In the genomic region with DNA sequence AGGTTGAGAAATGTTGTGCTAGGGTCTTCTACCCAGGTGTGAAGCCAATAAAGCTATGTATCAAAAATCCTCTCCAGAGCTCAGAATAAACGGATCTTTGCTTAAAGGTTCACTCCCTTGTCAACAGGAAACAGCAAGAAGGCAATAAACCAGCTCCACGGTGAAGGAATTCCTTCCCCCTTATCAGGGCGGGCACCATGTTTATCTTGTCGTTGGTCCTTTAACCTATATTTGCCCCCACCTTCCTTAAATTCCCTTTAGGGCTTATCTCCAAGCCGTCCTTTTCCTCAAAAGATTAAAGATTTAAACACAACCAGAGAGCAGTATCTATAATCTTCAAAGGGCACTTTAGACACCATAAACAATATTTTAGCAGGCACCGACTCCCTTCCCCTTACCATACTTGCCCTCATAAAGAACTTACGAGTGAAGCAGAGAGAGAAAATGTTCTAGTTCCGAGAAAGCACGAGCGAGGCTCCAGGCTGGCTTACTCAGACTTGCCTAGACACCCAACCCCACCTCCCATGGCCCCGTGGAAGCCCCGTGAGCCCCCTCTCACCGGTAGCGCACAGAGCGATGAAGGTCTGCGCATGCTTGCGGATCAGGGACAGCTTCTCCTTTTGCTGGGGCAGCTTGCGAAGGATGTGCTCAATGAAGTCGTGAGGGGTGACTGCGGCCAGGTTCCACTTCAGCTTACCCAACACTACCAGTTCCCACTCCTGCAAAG, we compare ENCODE assay signal across 16 mouse cellular contexts. TPM values are rescaled to one million over a fixed set of nuclear protein-coding genes. Genes with fewer than 3 reads are reported as not detected.
DNase-seq lines count a peak whose midpoint lies in the region; ATAC-seq and TF ChIP-seq lines count a peak whose summit lies in the region.
"Had no signal": no experiment of that assay in that cellular context is flagged by ENCODE, and none has a peak within 500 bp of the region (broad histone marks: within the 10 kb centered on the region; RNA-seq: fewer than 3 reads in every experiment).

No protein-coding gene starts in this region.

- no peak overlapping the region for H3K4me3 ChIP-seq in heart, embryonic 16.5 days (ENCODE audit: low read length)
- H3K4me3 ChIP-seq in MEL (ENCODE audit: control insufficient read depth in 1 of 2, insufficient read depth in 1 of 2, low read depth in 2 of 2, low read length in 2 of 2), result no peak overlapping the region
- H3K4me3 ChIP-seq in intestine, embryonic 15.5 days (replicated peaks), result no peak overlapping the region
- H3K4me3 ChIP-seq in left cerebral cortex, adult 2 months, result no peak overlapping the region
- H3K4me3 ChIP-seq: liver, embryonic 15.5 days; myocyte had no signal

- peak; percentile 81 to 91 for TF ChIP-seq EP300 in MEL (IDR thresholded peaks at IDR 0.05; ENCODE audit: low read depth in 1 of 2, low read length in 2 of 2)

- intact Hi-C loops in heart, postnatal 36 days (cut with DNase I), result loop anchor here (1.0 to 5.0 kb wide), 3 partner anchors 72 to 307 kb away; no protein-coding TSS in a partner anchor
- intact Hi-C loops in left cerebral cortex, adult 2 months (cut with DNase I), result loop anchor here (5.0 kb wide), 1 partner anchor 72 kb away; no protein-coding TSS in a partner anchor

- no peaks in the 10 kb centered on the region for H3K9me3 ChIP-seq in heart, embryonic 16.5 days (replicated peaks; ENCODE audit: control insufficient read depth, low read length)
- no peaks in the 10 kb centered on the region for H3K9me3 ChIP-seq in MEL (replicated peaks; ENCODE audit: insufficient read depth, low read length)
- H3K9me3 ChIP-seq in intestine, embryonic 15.5 days, result no peaks in the 10 kb centered on the region
- H3K9me3 ChIP-seq: liver, embryonic 15.5 days had no signal

- peaks cover 32% of the 10 kb centered on the region for H3K79me2 ChIP-seq in MEL (ENCODE audit: control insufficient read depth, insufficient read depth, low read length, poor library complexity)

- TF ChIP-seq RAD21 in MEL (IDR thresholded peaks at IDR 0.05; ENCODE audit: low read depth, low read length), result no peak

- H3K4me2 ChIP-seq in heart, embryonic 16.5 days (ENCODE audit: low read depth, low read length), result no peak overlapping the region
- peak overlapping the region; percentile 31; the same call in 1 of the 2 replicates for H3K4me2 ChIP-seq in intestine, embryonic 15.5 days (replicated peaks)
- H3K4me2 ChIP-seq: liver, embryonic 15.5 days had no signal

- H3K4me1 ChIP-seq in heart, embryonic 16.5 days (ENCODE audit: control insufficient read depth, insufficient read depth, low read length), result peaks cover 23% of the 10 kb centered on the region
- H3K4me1 ChIP-seq in MEL (ENCODE audit: control insufficient read depth in 1 of 2, insufficient read depth in 2 of 2, low read length in 2 of 2), result peaks cover 24 to 56% of the 10 kb centered on the region in 2 experiments
- peaks cover 48% of the 10 kb centered on the region for H3K4me1 ChIP-seq in intestine, embryonic 15.5 days (replicated peaks)

- ATAC-seq in heart, embryonic 16.5 days (replicated peaks; ENCODE audit: extremely low read depth, insufficient read depth, low FRiP score), result no peak
- peak; percentile 57 for ATAC-seq in intestine, embryonic 15.5 days

- no peak; a peak in 1 of 4 replicates for TF ChIP-seq POLR2A in MEL (IDR thresholded peaks at IDR 0.05; ENCODE audit: control insufficient read depth in 1 of 2, insufficient read depth in 1 of 2, low read depth in 1 of 2, low read length in 2 of 2, poor library complexity in 1 of 2)

- no peak for DNase-seq in heart, postnatal 36 days
- DNase-seq in MEL (ENCODE audit: low read depth, low spot score), result peak; percentile 61
- peak; percentile 39 to 45 for DNase-seq in lung, postnatal 4 days
- DNase-seq in retina, embryonic 14.5 days (ENCODE audit: low spot score), result no peak
- no peak for DNase-seq in layer of hippocampus, postnatal 10 days (ENCODE audit: low spot score in 2 of 2)
- DNase-seq in left cerebral cortex, adult 2 months (ENCODE audit: extremely low spot score in 1 of 2, low spot score in 2 of 2), result no peak
- DNase-seq: adrenal gland, adult 2 months; cerebellum, adult 2 months; gastrocnemius, postnatal 25 days; kidney, adult 18-20 months; kidney, postnatal 14 days; layer of hippocampus, adult 9-11 months had no signal

- 0 out of 2 replicates have a peak overlapping the region, but pooled peaks have one; percentile 7 for H3K9ac ChIP-seq in heart, embryonic 16.5 days (ENCODE audit: low read length)
- no peak overlapping the region for H3K9ac ChIP-seq in MEL (ENCODE audit: control insufficient read depth, low read depth, low read length, poor library complexity, severe bottlenecking)
- no peak overlapping the region for H3K9ac ChIP-seq in intestine, embryonic 15.5 days
- H3K9ac ChIP-seq: liver, embryonic 15.5 days had no signal

- H3K27ac ChIP-seq in heart, embryonic 16.5 days (ENCODE audit: low read length), result no peak overlapping the region
- H3K27ac ChIP-seq in MEL (ENCODE audit: control insufficient read depth, low read depth, low read length), result peak overlapping the region; percentile 46
- H3K27ac ChIP-seq in intestine, embryonic 15.5 days, result peak overlapping the region; percentile 65
- H3K27ac ChIP-seq in left cerebral cortex, adult 2 months, result no peak overlapping the region
- H3K27ac ChIP-seq: liver, embryonic 15.5 days had no signal

- peaks cover 32% of the 10 kb centered on the region for H3K36me3 ChIP-seq in heart, embryonic 16.5 days (ENCODE audit: control insufficient read depth, insufficient read depth)
- peaks cover 7 to 62% of the 10 kb centered on the region in 2 experiments for H3K36me3 ChIP-seq in MEL (ENCODE audit: control insufficient read depth in 1 of 2, insufficient read depth in 2 of 2, low read length in 2 of 2)
- peaks cover 21% of the 10 kb centered on the region for H3K36me3 ChIP-seq in intestine, embryonic 15.5 days
- H3K36me3 ChIP-seq: liver, embryonic 15.5 days had no signal

- no peaks in the 10 kb centered on the region for H3K27me3 ChIP-seq in heart, embryonic 16.5 days (ENCODE audit: control insufficient read depth, insufficient read depth, low read length)
- no peaks in the 10 kb centered on the region for H3K27me3 ChIP-seq in MEL (ENCODE audit: control insufficient read depth in 1 of 2, insufficient read depth in 2 of 2, low read length in 2 of 2)
- H3K27me3 ChIP-seq in intestine, embryonic 15.5 days (replicated peaks), result no peaks in the 10 kb centered on the region

- TF ChIP-seq CTCF in MEL (IDR thresholded peaks at IDR 0.05 in 2 of 3, conservative IDR thresholded peaks at IDR 0.05 in 1 of 3; ENCODE audit: control insufficient read depth in 1 of 3, insufficient read depth in 1 of 3, low read depth in 2 of 3, low read length in 3 of 3, poor library complexity in 1 of 3, severe bottlenecking in 1 of 3), result no peak
- TF ChIP-seq CTCF in left cerebral cortex, adult 2 months (IDR thresholded peaks at IDR 0.05), result no peak

- 50% methylated on average over 20 of the region's 20 CpGs for WGBS in heart, embryonic 16.5 days
- WGBS in intestine, embryonic 15.5 days, result 37% methylated on average over 20 of the region's 20 CpGs

TF ChIP-seq in MEL, 35 proteins besides CTCF, POLR2A, EP300 and RAD21 (continues in another document):
- TF ChIP-seq ZMIZ1 (IDR thresholded peaks at IDR 0.05; ENCODE audit: low read depth, low read length) (no peak; the same call in 1 of the 2 replicates), HCFC1 (IDR thresholded peaks at IDR 0.05; ENCODE audit: low read depth, low read length) (no peak), MAFK (IDR thresholded peaks at IDR 0.05; ENCODE audit: borderline replicate concordance, low read depth, low read length) (no peak), RCOR1 (IDR thresholded peaks at IDR 0.05; ENCODE audit: low read depth, low read length) (peak; percentile 86), MEF2A (IDR thresholded peaks at IDR 0.05; ENCODE audit: extremely low read depth, insufficient replicate concordance, low read depth, low read length, poor library complexity, severe bottlenecking) (no peak), SIN3A (IDR thresholded peaks at IDR 0.05; ENCODE audit: low read length) (peak; percentile 64), CHD2 (IDR thresholded peaks at IDR 0.05; ENCODE audit: low read length) (no peak), TAL1 (IDR thresholded peaks at IDR 0.05; ENCODE audit: low read length) (peak; percentile 67), ETS1 (IDR thresholded peaks at IDR 0.05; ENCODE audit: low read depth, low read length) (peak; percentile 82), MXI1 (IDR thresholded peaks at IDR 0.05; ENCODE audit: low read depth, low read length) (peak; percentile 20; the same call in 1 of the 2 replicates), GATA1 (IDR thresholded peaks at IDR 0.05; ENCODE audit: low read depth, low read length) (peak; percentile 92), MAX (IDR thresholded peaks at IDR 0.05; ENCODE audit: low read length) (no peak), KAT2A (conservative IDR thresholded peaks at IDR 0.05; ENCODE audit: low read depth, low read length) (no peak), ELF1 (IDR thresholded peaks at IDR 0.05; ENCODE audit: low read depth, low read length) (no peak), NELFE (IDR thresholded peaks at IDR 0.05; ENCODE audit: low read depth, low read length) (no peak), USF1 (IDR thresholded peaks at IDR 0.05; ENCODE audit: low read depth, low read length) (no peak), E2F4 (IDR thresholded peaks at IDR 0.05; ENCODE audit: borderline replicate concordance, low read depth, low read length) (no peak), CHD1 (IDR thresholded peaks at IDR 0.05; ENCODE audit: low read depth, low read length) (no peak)

RNA-seq across cellular contexts. Expression of a gene that starts 6.4 kb away (rescaled TPM):
- 450 and 476 TPM in 2 replicates for polyA plus RNA-seq in heart, embryonic 16.5 days (2015; fragmentation: Nextera tagmentation; extraction: Ambion mirVana)
- total RNA-seq in heart, postnatal 36 days (2021), result 100 to 1,000 TPM; 107 to 138 TPM
- total RNA-seq in MEL (2012; rRNA removed), result 62.3 and 67.3 TPM in 2 replicates
- polyA plus RNA-seq in MEL (2012; ENCODE audit: insufficient read depth in 1 of 2, insufficient read length in 2 of 2, low read depth in 1 of 2, low replicate concordance in 2 of 2, missing spikeins in 1 of 2), result 100 to 1,000 TPM; 198 to 407 TPM
- polyA plus RNA-seq in intestine, embryonic 15.5 days (2015; fragmentation: Nextera tagmentation; extraction: Ambion mirVana), result 881 and 991 TPM in 2 replicates
- total RNA-seq in layer of hippocampus, postnatal 10 days (2021), result 100 to 1,000 TPM; 190 to 200 TPM
- total RNA-seq in left cerebral cortex, adult 2 months (2021), result 10 to 100 TPM; 75.1 to 97.4 TPM

RNA-seq across cellular contexts. Expression of a gene that starts 36.3 kb away (rescaled TPM):
- 7.7 and 8.2 TPM in 2 replicates for polyA plus RNA-seq in heart, embryonic 16.5 days (2015; fragmentation: Nextera tagmentation; extraction: Ambion mirVana)
- 10 to 100 TPM; 45.8 to 48.8 TPM for total RNA-seq in heart, postnatal 36 days (2021)
- total RNA-seq in MEL (2012; rRNA removed), result 3.2 and 3.8 TPM in 2 replicates
- 1 to 10 TPM in 1 of 2 experiments, not detected in 1; 5.6 TPM for polyA plus RNA-seq in MEL (2012; ENCODE audit: insufficient read depth in 1 of 2, insufficient read length in 2 of 2, low read depth in 1 of 2, low replicate concordance in 2 of 2, missing spikeins in 1 of 2)
- polyA plus RNA-seq in intestine, embryonic 15.5 days (2015; fragmentation: Nextera tagmentation; extraction: Ambion mirVana), result 5.6 and 7.3 TPM in 2 replicates
- 10 to 100 TPM; 29.3 to 30.3 TPM for total RNA-seq in layer of hippocampus, postnatal 10 days (2021)
- 10 to 100 TPM; 22.3 to 22.7 TPM for total RNA-seq in left cerebral cortex, adult 2 months (2021)

Comparison
In these comparisons a context has a peak if more than half of its experiments do, and no peak if none do; other contexts are left out.
1. H3K27ac ChIP-seq: peak in MEL (single experiment) and intestine, embryonic 15.5 days (single experiment); none in heart, embryonic 16.5 days (single experiment) and left cerebral cortex, adult 2 months (single experiment).
2. DNase-seq: peak in MEL (single experiment) and lung, postnatal 4 days (2 of 2); none in heart, postnatal 36 days (0 of 2), retina, embryonic 14.5 days (single experiment), layer of hippocampus, postnatal 10 days (0 of 2) and left cerebral cortex, adult 2 months (0 of 2).